Mouse (Mus musculus): Measurements from ENCODE around the gene Cdh13.
"Not testable (repeated sequence)": the region's sequence is repeated elsewhere in the genome, so short reads cannot be mapped to it uniquely, and the experiment has no call there.

Cdh13 gene

GRCm38 (mm10) chr8:119345683-119346075 is 1062.1 kb downstream of the Cdh13 start:
- no peak for DNase-seq (ENCODE audit: low spot score in 2 of 2)

GRCm38 (mm10) chr8:119351647-119352046 is 1068.1 kb downstream of the Cdh13 start:
- DNase-seq (ENCODE audit: low spot score in 2 of 2), result no peak

GRCm38 (mm10) chr8:119352977-119353658 is 1069.6 kb downstream of the Cdh13 start:
- DNase-seq (ENCODE audit: low spot score in 2 of 2), result no peak

- no peak for DNase-seq (ENCODE audit: low spot score in 2 of 2)
Observed at GRCm38 (mm10) chr8:119353659-119354023, 1070.1 kb downstream of the Cdh13 start.

- DNase-seq (ENCODE audit: low spot score in 2 of 2), result not testable (repeated sequence)
Observed at GRCm38 (mm10) chr8:119356631-119357030, 1073.1 kb downstream of the Cdh13 start.

GRCm38 (mm10) chr8:119358175-119358574 is 1074.6 kb downstream of the Cdh13 start:
- no peak for DNase-seq (ENCODE audit: low spot score in 2 of 2)

- DNase-seq (ENCODE audit: low spot score in 2 of 2), result no peak
Observed at GRCm38 (mm10) chr8:119358836-119359235, 1075.3 kb downstream of the Cdh13 start.

- DNase-seq (ENCODE audit: low spot score in 2 of 2), result no peak
Observed at GRCm38 (mm10) chr8:119360686-119361295, 1077.3 kb downstream of the Cdh13 start.

Data from heart, adult 9 months (tissue).